Mouse (Mus musculus): ENCODE results near the gene Lhfpl2. TPM values are rescaled to one million over a fixed set of nuclear protein-coding genes. Genes with fewer than 3 reads are reported as not detected.
A peak's percentile ranks its signal among the peaks of the same experiment; 100 is the strongest.

The Lhfpl2 gene
- polyA plus RNA-seq, 1 experiment from 2014 or later, result 81.8 TPM

GRCm38 (mm10) chr13:94070308-94070619, 12.7 kb downstream of the Lhfpl2 start:
- DNase-seq (ENCODE audit: low spot score), result no peak
- no peak overlapping the region for H3K4me3 ChIP-seq (ENCODE audit: low read depth, low read length)
- ATAC-seq (ENCODE audit: low read depth), result no peak
- H3K36me3 ChIP-seq (ENCODE audit: control insufficient read depth, insufficient read depth, low read length), result 0 out of 2 replicates have a peak, but pooled peaks cover 7% of the 10 kb centered on the region
- H3K4me1 ChIP-seq (ENCODE audit: control insufficient read depth, insufficient read depth, low read length), result peaks cover 45% of the 10 kb centered on the region
- no peaks in the 10 kb centered on the region for H3K27me3 ChIP-seq (replicated peaks; ENCODE audit: control insufficient read depth, insufficient read depth, low read length)
- no peak overlapping the region for H3K27ac ChIP-seq (replicated peaks; ENCODE audit: low read depth, low read length)
- H3K4me2 ChIP-seq (ENCODE audit: low read depth, low read length), result no peak overlapping the region
- 86% methylated on average over 3 of the region's 3 CpGs for WGBS
- H3K9ac ChIP-seq (ENCODE audit: low read depth, low read length), result no peak overlapping the region
- H3K9me3 ChIP-seq (ENCODE audit: control insufficient read depth, low read length), result no peaks in the 10 kb centered on the region

- DNase-seq (ENCODE audit: low spot score) (no peak), ATAC-seq (ENCODE audit: low read depth) (no peak)
- Histone ChIP-seq H3K4me2 (ENCODE audit: low read depth, low read length) (no peak overlapping the region), H3K4me1 (ENCODE audit: control insufficient read depth, insufficient read depth, low read length) (peaks cover 39% of the 10 kb centered on the region), H3K4me3 (ENCODE audit: low read depth, low read length) (no peak overlapping the region), H3K36me3 (ENCODE audit: control insufficient read depth, insufficient read depth, low read length) (0 out of 2 replicates have a peak, but pooled peaks cover 7% of the 10 kb centered on the region), H3K9ac (ENCODE audit: low read depth, low read length) (no peak overlapping the region), H3K9me3 (ENCODE audit: control insufficient read depth, low read length) (no peaks in the 10 kb centered on the region), H3K27ac (replicated peaks; ENCODE audit: low read depth, low read length) (no peak overlapping the region), H3K27me3 (replicated peaks; ENCODE audit: control insufficient read depth, insufficient read depth, low read length) (no peaks in the 10 kb centered on the region)
- 82% methylated on average over 3 of the region's 3 CpGs for WGBS
Observed at GRCm38 (mm10) chr13:94070927-94071326, 13.3 kb downstream of the Lhfpl2 start.

- DNase-seq (ENCODE audit: low spot score) (no peak), ATAC-seq (ENCODE audit: low read depth) (no peak)
- H3K36me3 ChIP-seq (ENCODE audit: control insufficient read depth, insufficient read depth, low read length), result 0 out of 2 replicates have a peak, but pooled peaks cover 7% of the 10 kb centered on the region
- 43% methylated on average over 9 of the region's 9 CpGs for WGBS
- no peaks in the 10 kb centered on the region for H3K27me3 ChIP-seq (replicated peaks; ENCODE audit: control insufficient read depth, insufficient read depth, low read length)
- no peak overlapping the region for H3K27ac ChIP-seq (replicated peaks; ENCODE audit: low read depth, low read length)
- no peak overlapping the region for H3K4me3 ChIP-seq (ENCODE audit: low read depth, low read length)
- H3K9ac ChIP-seq (ENCODE audit: low read depth, low read length), result no peak overlapping the region
- H3K4me1 ChIP-seq (ENCODE audit: control insufficient read depth, insufficient read depth, low read length), result peaks cover 40% of the 10 kb centered on the region
- H3K9me3 ChIP-seq (ENCODE audit: control insufficient read depth, low read length), result no peaks in the 10 kb centered on the region
- no peak overlapping the region for H3K4me2 ChIP-seq (ENCODE audit: low read depth, low read length)
Observed at GRCm38 (mm10) chr13:94073046-94073715, 15.6 kb downstream of the Lhfpl2 start.

GRCm38 (mm10) chr13:94073716-94074115, 16.1 kb downstream of the Lhfpl2 start:
- 68% methylated on average over 5 of the region's 5 CpGs for WGBS
- H3K4me1 ChIP-seq (ENCODE audit: control insufficient read depth, insufficient read depth, low read length), result peaks cover 39% of the 10 kb centered on the region
- H3K27ac ChIP-seq (replicated peaks; ENCODE audit: low read depth, low read length), result no peak overlapping the region

GRCm38 (mm10) chr13:94075181-94075580, 17.6 kb downstream of the Lhfpl2 start:
- DNase-seq (ENCODE audit: low spot score) (no peak), ATAC-seq (ENCODE audit: low read depth) (no peak)
- Histone ChIP-seq H3K27ac (replicated peaks; ENCODE audit: low read depth, low read length) (no peak overlapping the region), H3K27me3 (replicated peaks; ENCODE audit: control insufficient read depth, insufficient read depth, low read length) (no peaks in the 10 kb centered on the region), H3K36me3 (ENCODE audit: control insufficient read depth, insufficient read depth, low read length) (0 out of 2 replicates have a peak, but pooled peaks cover 7% of the 10 kb centered on the region), H3K4me1 (ENCODE audit: control insufficient read depth, insufficient read depth, low read length) (peaks cover 30% of the 10 kb centered on the region), H3K9me3 (ENCODE audit: control insufficient read depth, low read length) (no peaks in the 10 kb centered on the region), H3K4me2 (ENCODE audit: low read depth, low read length) (no peak overlapping the region), H3K9ac (ENCODE audit: low read depth, low read length) (no peak overlapping the region), H3K4me3 (ENCODE audit: low read depth, low read length) (no peak overlapping the region)
- 45% methylated on average over 1 of the region's 1 CpGs for WGBS

More at GRCm38 (mm10) chr13:94073716-94074115, 16.1 kb downstream of the Lhfpl2 start:
- Histone ChIP-seq H3K4me3 (ENCODE audit: low read depth, low read length) (no peak overlapping the region), H3K9me3 (ENCODE audit: control insufficient read depth, low read length) (no peaks in the 10 kb centered on the region), H3K4me2 (ENCODE audit: low read depth, low read length) (no peak overlapping the region), H3K9ac (ENCODE audit: low read depth, low read length) (no peak overlapping the region), H3K27me3 (replicated peaks; ENCODE audit: control insufficient read depth, insufficient read depth, low read length) (no peaks in the 10 kb centered on the region), H3K36me3 (ENCODE audit: control insufficient read depth, insufficient read depth, low read length) (0 out of 2 replicates have a peak, but pooled peaks cover 7% of the 10 kb centered on the region)
- DNase-seq (ENCODE audit: low spot score) (no peak), ATAC-seq (ENCODE audit: low read depth) (no peak)

GRCm38 (mm10) chr13:94077136-94078018, 19.8 kb downstream of the Lhfpl2 start:
- ATAC-seq (ENCODE audit: low read depth) (no peak), DNase-seq (ENCODE audit: low spot score) (no peak)
- no peak overlapping the region for H3K4me3 ChIP-seq (ENCODE audit: low read depth, low read length)
- H3K4me1 ChIP-seq (ENCODE audit: control insufficient read depth, insufficient read depth, low read length), result peaks cover 29% of the 10 kb centered on the region
- H3K36me3 ChIP-seq (ENCODE audit: control insufficient read depth, insufficient read depth, low read length), result no peaks in the 10 kb centered on the region
- no peaks in the 10 kb centered on the region for H3K9me3 ChIP-seq (ENCODE audit: control insufficient read depth, low read length)
- no peak overlapping the region for H3K9ac ChIP-seq (ENCODE audit: low read depth, low read length)
- no peaks in the 10 kb centered on the region for H3K27me3 ChIP-seq (replicated peaks; ENCODE audit: control insufficient read depth, insufficient read depth, low read length)
- H3K27ac ChIP-seq (replicated peaks; ENCODE audit: low read depth, low read length), result no peak overlapping the region
- 37% methylated on average over 14 of the region's 14 CpGs for WGBS
- H3K4me2 ChIP-seq (ENCODE audit: low read depth, low read length), result no peak overlapping the region

GRCm38 (mm10) chr13:94083196-94083595, 25.6 kb downstream of the Lhfpl2 start:
- no peak for ATAC-seq (ENCODE audit: low read depth)
- no peaks in the 10 kb centered on the region for H3K27me3 ChIP-seq (replicated peaks; ENCODE audit: control insufficient read depth, insufficient read depth, low read length)
- no peak overlapping the region for H3K27ac ChIP-seq (replicated peaks; ENCODE audit: low read depth, low read length)
- no peak overlapping the region for H3K9ac ChIP-seq (ENCODE audit: low read depth, low read length)
- H3K4me1 ChIP-seq (ENCODE audit: control insufficient read depth, insufficient read depth, low read length), result 0 out of 2 replicates have a peak, but pooled peaks cover 6% of the 10 kb centered on the region
- no peak overlapping the region for H3K4me3 ChIP-seq (ENCODE audit: low read depth, low read length)
- H3K36me3 ChIP-seq (ENCODE audit: control insufficient read depth, insufficient read depth, low read length), result peaks cover 14% of the 10 kb centered on the region
- DNase-seq (ENCODE audit: low spot score), result no peak
- H3K9me3 ChIP-seq (ENCODE audit: control insufficient read depth, low read length), result no peaks in the 10 kb centered on the region
- H3K4me2 ChIP-seq (ENCODE audit: low read depth, low read length), result no peak overlapping the region
- WGBS, result 42% methylated on average over 8 of the region's 8 CpGs

- no peaks in the 10 kb centered on the region for H3K9me3 ChIP-seq (ENCODE audit: control insufficient read depth, low read length)
- H3K4me3 ChIP-seq (ENCODE audit: low read depth, low read length), result no peak overlapping the region
- H3K9ac ChIP-seq (ENCODE audit: low read depth, low read length), result no peak overlapping the region
- H3K27me3 ChIP-seq (replicated peaks; ENCODE audit: control insufficient read depth, insufficient read depth, low read length), result no peaks in the 10 kb centered on the region
- peaks cover 11% of the 10 kb centered on the region; the same call in 1 of the 2 replicates for H3K4me1 ChIP-seq (ENCODE audit: control insufficient read depth, insufficient read depth, low read length)
- ATAC-seq (ENCODE audit: low read depth) (peak; percentile 64), DNase-seq (ENCODE audit: low spot score) (no peak)
- H3K27ac ChIP-seq (replicated peaks; ENCODE audit: low read depth, low read length), result no peak overlapping the region
- H3K36me3 ChIP-seq (ENCODE audit: control insufficient read depth, insufficient read depth, low read length), result peaks cover 14% of the 10 kb centered on the region
- no peak overlapping the region for H3K4me2 ChIP-seq (ENCODE audit: low read depth, low read length)
- WGBS, result 74% methylated on average over 15 of the region's 15 CpGs
Observed at GRCm38 (mm10) chr13:94084220-94085126, 26.9 kb downstream of the Lhfpl2 start.
